Mouse (Mus musculus) cortical plate, adult 2 months (tissue): ENCODE data around the gene Lnx2. TPM values are rescaled to one million over a fixed set of nuclear protein-coding genes. Genes with fewer than 3 reads are reported as not detected.
A peak's percentile ranks its signal among the peaks of the same experiment; 100 is the strongest.

ENCODE experiments used
- H3K27ac ChIP-seq: fragments of 200-500 bp; 2 replicates; pipeline ENCODE4 v1.5.1; 2012; ENCODE audit warnings: low read length, control low read depth, inconsistent platforms; ENCODE audit not compliant: insufficient read depth
- H3K4me1 ChIP-seq: fragments of 200-500 bp; 2 replicates; pipeline ENCODE4 v1.6.1; 2011; ENCODE audit warnings: low read length; ENCODE audit not compliant: control insufficient read depth, insufficient read depth
- H3K4me3 ChIP-seq: fragments of 200-500 bp; 2 replicates; pipeline ENCODE4 v1.5.1; 2011; ENCODE audit warnings: mild to moderate bottlenecking, low read length, control low read depth; ENCODE audit not compliant: insufficient read depth
- CTCF ChIP-seq: fragments of 200-500 bp; IDR thresholded peaks from 2 replicates; pipeline ENCODE4 v1.5.1; 2011; ENCODE audit warnings: mild to moderate bottlenecking, control low read depth, low read length; ENCODE audit not compliant: insufficient read depth; ENCODE audit errors: extremely low read depth
- POLR2A ChIP-seq: fragments of 200-500 bp; IDR thresholded peaks from 2 replicates; pipeline ENCODE4 v1.6.1; 2011; ENCODE audit warnings: mild to moderate bottlenecking, low read length, control low read depth; ENCODE audit not compliant: insufficient read depth; ENCODE audit errors: extremely low read depth
- polyA plus RNA-seq: library from polyadenylated mRNA; depleted of rRNA; stranded (reverse); fragments of >200 nt; gene quantifications from 2 replicates; pipeline ENCODE4 v1.2.3, GENCODE M21; 2012

Lnx2 gene
- polyA plus RNA-seq, 1 experiment = 5.8 TPM

DNA sequence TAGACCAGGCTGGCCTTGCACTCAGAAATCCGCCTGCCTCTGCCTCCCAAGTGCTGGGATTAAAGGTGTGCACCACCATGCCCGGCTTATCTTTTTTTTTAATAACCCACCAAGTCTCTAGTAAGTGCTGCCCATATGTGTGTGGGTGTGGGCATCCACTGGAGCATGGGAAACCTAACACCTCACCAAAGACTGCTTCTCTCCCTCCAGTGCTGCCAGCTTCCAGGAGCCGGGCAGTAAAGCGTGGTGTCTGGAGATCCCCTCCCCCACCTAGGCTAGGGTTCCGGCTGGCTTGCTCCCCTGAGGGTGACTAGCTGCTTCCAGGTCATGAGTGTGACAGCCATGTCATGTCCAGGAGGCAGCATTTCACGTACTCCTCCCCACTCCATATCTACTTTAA, 25.9 kb upstream of the Lnx2 start:
- Histone ChIP-seq H3K4me3 (no peak overlapping the region), H3K4me1 (no peaks in the 10 kb centered on the region), H3K27ac (no peak overlapping the region)
- TF ChIP-seq CTCF = no peak
- no peak for TF ChIP-seq POLR2A

DNA sequence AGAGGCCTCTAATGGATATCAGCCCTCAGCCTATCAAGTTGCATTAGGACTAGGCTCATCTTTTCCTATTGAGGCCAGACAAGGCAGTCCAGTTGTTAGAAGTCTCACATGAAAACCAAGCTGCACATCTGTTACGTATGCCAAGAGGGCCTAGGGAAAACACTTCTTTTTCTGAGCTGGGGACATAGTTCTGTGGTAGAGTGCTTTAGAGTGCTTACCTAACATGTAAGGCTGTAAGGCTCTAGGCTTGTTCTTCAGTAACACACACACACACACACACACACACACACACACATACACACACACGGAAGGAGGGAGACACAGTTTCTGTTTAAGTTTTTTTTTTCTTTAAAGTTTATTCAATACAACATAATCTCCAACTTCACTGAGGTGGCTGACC, 23.8 kb upstream of the Lnx2 start:
- Histone ChIP-seq H3K27ac (no peak overlapping the region), H3K4me1 (no peaks in the 10 kb centered on the region), H3K4me3 (no peak overlapping the region)
- TF ChIP-seq CTCF (no peak), POLR2A (no peak)

DNA sequence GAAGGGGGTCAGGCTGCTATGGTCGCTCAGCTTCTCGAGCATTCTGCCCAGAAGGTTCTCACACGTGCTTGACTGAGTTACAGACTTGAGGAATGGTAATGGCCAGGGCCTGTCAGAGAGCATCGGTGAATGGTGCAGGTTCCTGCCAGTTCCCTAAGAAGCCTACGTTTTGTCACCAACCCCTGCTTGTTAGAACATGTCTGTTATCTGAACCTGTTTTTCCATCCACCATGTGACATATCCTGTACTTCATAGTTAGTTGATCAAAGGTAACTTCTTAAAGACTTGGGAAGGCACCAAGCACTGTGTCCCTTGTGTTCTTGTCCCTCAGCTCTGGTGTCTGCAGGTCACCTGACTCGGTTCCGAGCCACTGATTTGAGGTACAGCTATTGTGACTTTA, 22.3 kb upstream of the Lnx2 start:
- TF ChIP-seq CTCF = no peak
- TF ChIP-seq POLR2A = no peak
- no peaks in the 10 kb centered on the region for H3K4me1 ChIP-seq
- no peak overlapping the region for H3K27ac ChIP-seq
- no peak overlapping the region for H3K4me3 ChIP-seq

DNA sequence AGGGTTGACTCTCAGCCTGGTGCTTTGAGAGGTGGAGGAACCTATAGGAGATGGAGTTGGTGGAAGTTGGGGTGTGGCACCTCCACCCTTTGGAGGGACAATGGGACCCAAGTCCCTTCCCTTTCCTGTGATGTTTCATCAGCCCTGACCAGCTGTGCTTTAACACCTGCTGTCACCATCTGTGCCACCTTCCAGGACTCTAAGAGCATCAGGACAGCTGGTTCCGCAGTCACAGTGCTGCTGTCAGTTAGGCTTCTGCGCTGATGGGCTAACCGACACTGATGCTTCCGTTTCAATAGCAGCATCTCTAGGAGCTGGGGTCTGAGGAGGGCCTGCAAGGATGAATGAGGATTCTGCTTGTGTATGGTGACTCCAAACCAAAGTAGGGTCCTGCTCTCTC, 20.2 kb upstream of the Lnx2 start:
- no peak for TF ChIP-seq POLR2A
- no peak for TF ChIP-seq CTCF
- H3K27ac ChIP-seq = no peak overlapping the region
- no peaks in the 10 kb centered on the region for H3K4me1 ChIP-seq
- no peak overlapping the region for H3K4me3 ChIP-seq

DNA sequence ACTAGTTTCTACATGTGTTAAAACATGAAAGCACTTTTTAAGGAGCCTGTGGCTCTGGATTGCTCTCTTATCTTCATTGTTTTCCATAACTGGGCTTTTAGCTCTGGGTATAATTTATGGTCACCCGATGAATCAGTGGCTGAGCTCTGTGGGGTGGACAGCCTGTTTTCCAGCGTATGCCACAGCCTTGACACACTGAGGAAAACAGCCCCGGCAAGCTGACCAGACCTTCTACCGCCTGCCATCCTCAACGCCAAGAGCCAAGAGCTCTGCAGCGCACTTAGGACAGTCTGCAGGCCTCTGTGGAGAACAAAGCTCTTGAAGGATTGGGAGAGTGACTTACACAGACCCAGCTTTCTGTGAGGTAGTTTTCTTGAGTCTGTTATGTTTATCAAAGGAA, 17.9 kb upstream of the Lnx2 start:
- H3K4me1 ChIP-seq = peaks cover 1% of the 10 kb centered on the region
- H3K27ac ChIP-seq = no peak overlapping the region
- TF ChIP-seq POLR2A (no peak), CTCF (no peak)
- H3K4me3 ChIP-seq = no peak overlapping the region

DNA sequence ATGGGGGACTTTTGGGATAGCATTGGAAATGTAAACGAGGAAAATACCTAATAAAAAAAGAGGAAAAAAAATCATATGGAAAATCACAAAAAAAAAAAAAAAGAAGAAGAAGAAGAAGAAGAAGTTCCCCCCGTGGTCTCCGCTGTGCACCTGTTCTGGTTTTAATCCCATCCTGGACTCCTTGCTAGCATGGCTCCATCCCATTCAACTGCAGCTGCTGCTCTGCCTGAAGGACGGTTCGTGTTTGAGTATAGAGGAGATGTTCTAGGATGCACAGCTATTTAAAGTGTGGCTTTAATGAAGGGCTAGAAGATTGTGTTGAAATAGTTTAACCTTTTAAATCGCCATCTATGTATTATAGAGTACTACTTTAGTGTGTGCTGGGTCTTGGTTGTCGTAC, 16.1 kb upstream of the Lnx2 start:
- Histone ChIP-seq H3K27ac (no peak overlapping the region), H3K4me3 (no peak overlapping the region), H3K4me1 (peaks cover 1% of the 10 kb centered on the region)
- no peak for TF ChIP-seq POLR2A
- TF ChIP-seq CTCF = no peak

DNA sequence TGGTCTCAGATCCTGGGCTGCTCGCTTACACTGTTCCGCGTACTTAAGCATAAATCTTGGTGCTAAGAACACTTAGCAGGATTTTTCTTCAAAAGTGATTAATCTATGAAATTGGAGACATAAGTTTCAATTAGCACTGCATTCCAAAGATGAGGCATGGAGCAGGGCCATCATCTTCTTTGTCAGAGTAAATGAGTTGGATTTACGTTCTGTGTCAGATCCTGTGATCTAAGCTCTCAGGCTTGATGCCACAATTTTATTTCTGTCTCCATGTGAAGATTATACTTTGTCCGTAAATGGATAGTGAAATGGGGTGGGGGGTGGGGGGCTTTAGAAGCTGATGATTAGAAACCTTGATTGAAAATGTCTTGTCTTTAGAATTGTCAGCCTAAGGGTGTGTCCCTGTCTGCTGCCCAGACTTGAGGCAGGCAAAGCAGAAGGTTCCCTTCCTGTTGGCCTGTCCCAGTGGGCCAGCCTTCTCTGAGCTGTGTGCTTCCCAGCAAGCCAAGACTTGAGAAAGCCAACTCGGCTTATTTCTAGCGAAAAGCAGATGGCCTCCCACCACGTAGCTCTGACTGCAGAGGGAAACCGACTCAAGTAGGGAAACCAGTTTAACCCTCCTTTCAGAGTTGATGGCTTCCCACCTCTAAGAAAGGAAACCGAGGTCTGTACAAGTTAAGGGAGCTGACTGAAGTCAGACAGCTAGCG, 14.0 kb upstream of the Lnx2 start:
- no peak overlapping the region for H3K27ac ChIP-seq
- H3K4me1 ChIP-seq = peaks cover 4% of the 10 kb centered on the region
- H3K4me3 ChIP-seq = no peak overlapping the region
- TF ChIP-seq POLR2A (no peak), CTCF (no peak)

DNA sequence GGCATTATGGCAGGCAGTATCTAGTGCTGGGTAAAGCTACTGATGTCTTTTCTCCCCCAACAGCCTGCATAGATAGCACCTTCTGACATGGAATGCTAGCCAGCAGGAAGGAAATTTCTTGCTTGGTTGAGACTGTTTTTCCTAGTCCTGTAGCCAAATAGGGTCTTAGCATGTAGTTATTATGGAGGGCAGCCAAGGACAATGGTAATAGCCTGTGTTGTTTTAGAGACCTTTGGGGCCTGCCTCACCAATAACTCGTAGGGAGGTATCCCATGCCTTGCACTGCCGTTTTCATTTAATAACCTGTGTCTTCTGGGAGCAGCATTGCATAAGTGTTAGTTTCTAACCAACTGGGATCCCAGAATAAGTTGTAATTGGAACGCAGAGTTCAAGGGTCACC, 13.4 kb upstream of the Lnx2 start:
- no peak for TF ChIP-seq CTCF
- TF ChIP-seq POLR2A = no peak
- H3K4me1 ChIP-seq = peaks cover 5% of the 10 kb centered on the region
- no peak overlapping the region for H3K4me3 ChIP-seq
- H3K27ac ChIP-seq = no peak overlapping the region; the same call in 1 of the 2 replicates

DNA sequence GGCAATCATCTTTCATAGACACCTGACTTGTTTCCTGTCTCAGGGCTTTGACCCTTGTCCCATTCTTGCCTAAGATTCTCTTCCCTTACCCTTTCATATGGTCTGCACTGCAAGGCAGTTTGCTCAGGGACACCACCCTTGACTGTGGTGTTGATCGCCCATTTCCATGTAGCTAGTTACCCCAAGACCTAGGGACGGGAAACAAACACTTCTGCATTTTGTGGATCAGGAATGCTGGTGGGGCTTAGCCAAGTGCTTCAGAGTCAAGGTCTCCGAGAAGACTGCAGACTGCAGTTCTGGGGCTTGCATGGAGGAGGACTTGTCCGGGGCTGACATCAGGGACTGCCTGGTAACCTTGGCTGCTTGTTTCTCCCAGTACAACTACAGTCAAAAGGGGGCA, 10.4 kb upstream of the Lnx2 start:
- peaks cover 8% of the 10 kb centered on the region for H3K4me1 ChIP-seq
- no peak for TF ChIP-seq POLR2A
- H3K27ac ChIP-seq = no peak overlapping the region

DNA sequence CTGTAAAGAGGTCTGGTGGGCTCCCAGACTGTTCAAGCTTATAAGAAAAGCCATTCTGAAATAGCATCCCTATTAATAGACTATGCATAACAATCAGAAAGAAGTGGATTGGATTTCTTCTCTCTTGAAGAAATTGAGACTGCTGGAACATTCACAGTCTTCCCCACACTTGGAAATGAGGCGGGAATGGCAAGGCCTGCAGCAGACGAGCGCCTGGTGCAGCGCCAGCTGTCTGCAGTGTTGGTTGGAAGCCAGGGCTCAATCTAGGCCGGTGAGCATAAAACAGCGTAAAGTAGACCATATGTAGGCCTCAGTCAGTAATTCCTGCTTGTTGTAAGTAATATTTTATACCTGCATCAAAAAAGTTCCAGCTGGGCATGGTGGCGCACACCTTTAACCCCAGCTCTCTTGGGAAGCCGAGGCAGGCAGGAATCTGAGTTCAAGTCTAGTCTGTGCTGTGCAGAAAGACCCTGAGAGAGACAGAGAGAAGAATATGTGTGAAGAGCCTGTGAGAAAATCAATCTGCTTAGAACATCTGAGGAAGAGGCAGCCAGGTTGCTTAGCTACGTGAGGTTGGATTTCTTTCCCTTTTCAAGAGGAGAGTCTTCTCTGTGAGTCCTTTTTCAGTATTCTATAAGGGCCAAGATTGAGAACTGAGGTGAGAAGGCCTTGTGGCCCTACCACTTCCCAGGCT, 9.0 kb upstream of the Lnx2 start:
- TF ChIP-seq CTCF = no peak
- TF ChIP-seq POLR2A = no peak
- Histone ChIP-seq H3K4me3 (no peak overlapping the region), H3K4me1 (peaks cover 8% of the 10 kb centered on the region), H3K27ac (peak overlapping the region; percentile 59; the same call in 1 of the 2 replicates)

More for the DNA sequence above, 10.4 kb upstream of the Lnx2 start:
- no peak overlapping the region for H3K4me3 ChIP-seq

DNA sequence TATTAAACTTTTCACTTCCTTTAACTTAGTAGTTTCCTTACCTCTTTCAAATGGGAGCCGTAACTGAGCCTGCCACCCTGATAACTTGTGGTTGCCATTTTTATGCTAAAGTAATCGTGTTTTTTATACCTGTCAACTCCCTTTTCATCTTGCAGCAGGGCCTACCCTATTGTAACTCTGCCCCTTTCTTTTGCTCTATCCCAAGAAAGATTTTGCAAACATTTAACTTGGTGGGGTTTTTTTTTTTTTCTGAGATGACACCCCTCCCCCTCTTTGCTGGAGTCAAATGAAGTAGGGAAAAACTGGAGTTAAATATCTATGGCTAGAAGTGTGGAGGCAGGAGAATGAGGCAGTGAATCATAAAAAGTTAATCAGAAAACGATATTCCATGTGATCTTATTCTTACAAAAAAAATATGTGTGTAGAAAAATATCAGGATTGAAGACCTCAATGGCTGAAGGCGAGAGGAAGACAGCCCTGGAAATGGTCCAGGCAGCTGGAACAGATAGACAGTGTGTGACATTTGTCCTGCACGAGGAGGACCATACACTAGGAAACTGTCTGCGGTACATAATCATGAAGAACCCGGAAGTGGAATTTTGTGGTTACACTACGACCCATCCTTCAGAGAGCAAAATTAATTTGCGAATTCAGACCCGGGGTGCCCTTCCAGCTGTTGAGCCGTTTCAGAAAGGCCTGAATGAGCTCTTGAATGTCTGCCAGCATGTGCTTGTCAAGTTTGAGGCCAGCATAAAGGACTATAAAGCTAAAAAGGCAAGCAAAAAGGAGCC, 1.9 kb upstream of the Lnx2 start:
- Histone ChIP-seq H3K4me3 (peak overlapping the region; percentile 91), H3K4me1 (peaks cover 3% of the 10 kb centered on the region; the same call in 1 of the 2 replicates), H3K27ac (no peak overlapping the region)
- TF ChIP-seq POLR2A = no peak
- no peak for TF ChIP-seq CTCF
